9 mouse cellular contexts compared by ENCODE assay signal in genomic region chrX:139219017-139219416, GRCm38 (mm10). TPM values are rescaled to one million over a fixed set of nuclear protein-coding genes. Genes with fewer than 3 reads are reported as not detected.
DNase-seq lines count a peak whose midpoint lies in the region; ATAC-seq and TF ChIP-seq lines count a peak whose summit lies in the region.
"Had no signal": no experiment of that assay in that cellular context is flagged by ENCODE, and none has a peak within 500 bp of the region (broad histone marks: within the 10 kb centered on the region; RNA-seq: fewer than 3 reads in every experiment).

No protein-coding gene starts in this region.

- TF ChIP-seq CTCF in heart, adult 2 months (IDR thresholded peaks at IDR 0.05), result peak; percentile 81

- no peak overlapping the region for H3K4me2 ChIP-seq in heart, embryonic 11.5 days
- no peak overlapping the region for H3K4me2 ChIP-seq in embryonic facial prominence, embryonic 14.5 days (ENCODE audit: low read depth, low read length)

- H3K36me3 ChIP-seq in heart, adult 2 months (ENCODE audit: control insufficient read depth, insufficient read depth, low read length), result no peaks in the 10 kb centered on the region
- H3K36me3 ChIP-seq in heart, embryonic 11.5 days (ENCODE audit: control insufficient read depth, insufficient read depth, low read length), result no peaks in the 10 kb centered on the region
- H3K36me3 ChIP-seq in embryonic facial prominence, embryonic 14.5 days (ENCODE audit: control insufficient read depth, insufficient read depth, low read length), result no peaks in the 10 kb centered on the region

- no peaks in the 10 kb centered on the region for H3K9me3 ChIP-seq in heart, embryonic 11.5 days (replicated peaks; ENCODE audit: control insufficient read depth, low read length)
- H3K9me3 ChIP-seq in embryonic facial prominence, embryonic 14.5 days (ENCODE audit: control insufficient read depth, low read length), result no peaks in the 10 kb centered on the region

- H3K4me3 ChIP-seq in heart, adult 2 months, result no peak overlapping the region
- no peak overlapping the region for H3K4me3 ChIP-seq in heart, embryonic 11.5 days (ENCODE audit: low read depth, low read length)
- no peak overlapping the region for H3K4me3 ChIP-seq in embryonic facial prominence, embryonic 14.5 days (ENCODE audit: low read depth, low read length)

- intact Hi-C loops in heart, adult 2 months (cut with DNase I), result loop anchor here (5.0 kb wide), 1 partner anchor 148 kb away; no protein-coding TSS in a partner anchor

- no peak for TF ChIP-seq EP300 in heart, adult 2 months (IDR thresholded peaks at IDR 0.05; ENCODE audit: insufficient read depth, low read depth, low read length)

- H3K9ac ChIP-seq in heart, adult 2 months (ENCODE audit: low read depth, low read length), result no peak overlapping the region
- H3K9ac ChIP-seq in heart, embryonic 11.5 days (ENCODE audit: low read depth, low read length), result no peak overlapping the region
- no peak overlapping the region for H3K9ac ChIP-seq in embryonic facial prominence, embryonic 14.5 days (ENCODE audit: low read depth, low read length)

- no peak for ATAC-seq in heart, embryonic 11.5 days (replicated peaks; ENCODE audit: insufficient number of reproducible peaks, low FRiP score, low TSS enrichment)
- ATAC-seq in embryonic facial prominence, embryonic 14.5 days (ENCODE audit: low read depth), result no peak

- H3K27me3 ChIP-seq in heart, adult 2 months (ENCODE audit: control insufficient read depth, insufficient read depth, low read length), result no peaks in the 10 kb centered on the region
- H3K27me3 ChIP-seq in heart, embryonic 11.5 days (ENCODE audit: control insufficient read depth, insufficient read depth, low read length), result no peaks in the 10 kb centered on the region
- H3K27me3 ChIP-seq in embryonic facial prominence, embryonic 14.5 days (replicated peaks; ENCODE audit: control insufficient read depth, insufficient read depth, low read length), result no peaks in the 10 kb centered on the region; the same call in 1 of the 2 replicates

- no peaks in the 10 kb centered on the region for H3K4me1 ChIP-seq in heart, adult 2 months (ENCODE audit: control insufficient read depth, insufficient read depth, low read length)
- H3K4me1 ChIP-seq in heart, embryonic 11.5 days (ENCODE audit: control insufficient read depth, insufficient read depth, low read length), result no peaks in the 10 kb centered on the region
- no peaks in the 10 kb centered on the region for H3K4me1 ChIP-seq in embryonic facial prominence, embryonic 14.5 days (ENCODE audit: control insufficient read depth, insufficient read depth, low read length)

- WGBS in heart, adult 2 months, result 29% methylated on average over 2 of the region's 2 CpGs
- WGBS in heart, embryonic 11.5 days (ENCODE audit: insufficient replicate concordance), result 31% methylated on average over 2 of the region's 2 CpGs
- WGBS in embryonic facial prominence, embryonic 14.5 days, result 27% methylated on average over 2 of the region's 2 CpGs

- no peak for TF ChIP-seq POLR2A in heart, adult 2 months (IDR thresholded peaks at IDR 0.05; ENCODE audit: insufficient read depth, low read depth, low read length)

- no peaks in the 10 kb centered on the region for H3K79me2 ChIP-seq in heart, adult 2 months (replicated peaks; ENCODE audit: control insufficient read depth, insufficient read depth, low read length)

- no peak overlapping the region for H3K27ac ChIP-seq in heart, adult 2 months
- no peak overlapping the region for H3K27ac ChIP-seq in heart, embryonic 11.5 days (ENCODE audit: low read depth, low read length)
- no peak overlapping the region for H3K27ac ChIP-seq in embryonic facial prominence, embryonic 14.5 days (replicated peaks; ENCODE audit: low read depth, low read length)

- peak; percentile 16 to 30 for DNase-seq in heart, adult 2 months
- peak; percentile 50 for DNase-seq in 416B (ENCODE audit: low read depth)
- peak; percentile 63 for DNase-seq in ZHBTc4 (ENCODE audit: low read depth, low spot score)
- peak; percentile 68 for DNase-seq in embryonic facial prominence, embryonic 14.5 days (ENCODE audit: low spot score)
- DNase-seq in layer of hippocampus, adult 11-12 months (ENCODE audit: low spot score), result peak; percentile 32
- DNase-seq in mesoderm, embryonic 11.5 days (ENCODE audit: low read depth, low spot score), result peak; percentile 54
- no peak for DNase-seq in T-cell, adult 2 months (ENCODE audit: low spot score)

RNA-seq across cellular contexts. Expression of gene Mum1l1, which starts 9.2 kb away (rescaled TPM):
- 1 to 10 TPM; 2.2 to 2.9 TPM for total RNA-seq in heart, adult 2 months (2021)
- polyA plus RNA-seq in heart, adult 2 months (2012; rRNA removed), result 0.86 and 1.5 TPM in 2 replicates
- 35.6 and 41.4 TPM in 2 replicates for polyA plus RNA-seq in heart, embryonic 11.5 days (2014; fragmentation: Nextera tagmentation; extraction: Ambion mirVana)
- 35.3 and 42.6 TPM in 2 replicates for polyA plus RNA-seq in embryonic facial prominence, embryonic 14.5 days (2014; fragmentation: Nextera tagmentation; extraction: Ambion mirVana)

RNA-seq across cellular contexts. Expression of gene 4933428M09Rik, which starts 40.0 kb away (rescaled TPM):
- not detected for total RNA-seq in heart, adult 2 months (2021)
- not detected in 2 replicates for polyA plus RNA-seq in heart, adult 2 months (2012; rRNA removed)
- polyA plus RNA-seq in heart, embryonic 11.5 days (2014; fragmentation: Nextera tagmentation; extraction: Ambion mirVana), result not detected in 2 replicates
- not detected in 2 replicates for polyA plus RNA-seq in embryonic facial prominence, embryonic 14.5 days (2014; fragmentation: Nextera tagmentation; extraction: Ambion mirVana)
- polyA plus RNA-seq: intestine, embryonic 14.5 days had no signal

Comparison
In these comparisons a context has a peak if more than half of its experiments do, and no peak if none do; other contexts are left out.
1. RNA of gene Mum1l1, which starts 9.2 kb away (polyA plus RNA-seq): 35.6 to 41.4 TPM in heart, embryonic 11.5 days and 35.3 to 42.6 TPM in embryonic facial prominence, embryonic 14.5 days; 0.86 to 1.5 TPM in heart, adult 2 months; every median in the first group is over 10 times any median in the second.